Mouse (Mus musculus) ES-CJ7 (cell line): ENCODE results near the gene Rgl2.
A peak's percentile ranks its signal among the peaks of the same experiment; 100 is the strongest.

ENCODE experiments used
- DNase-seq: peaks from one replicate; pipeline ENCODE4 v3.0.0; 2011; ENCODE audit warnings: low read depth, low spot score

The Rgl2 gene

GRCm38 (mm10) chr17:33921361-33921760 is 8.0 kb upstream of the Rgl2 start:
- no peak for DNase-seq

GRCm38 (mm10) chr17:33924577-33925283 is 4.6 kb upstream of the Rgl2 start:
- peak; percentile 83 for DNase-seq

GRCm38 (mm10) chr17:33925406-33926116 is 3.8 kb upstream of the Rgl2 start:
- DNase-seq, result peak; percentile 61

GRCm38 (mm10) chr17:33926207-33926932 is 3.0 kb upstream of the Rgl2 start:
- DNase-seq, result no peak

DNA sequence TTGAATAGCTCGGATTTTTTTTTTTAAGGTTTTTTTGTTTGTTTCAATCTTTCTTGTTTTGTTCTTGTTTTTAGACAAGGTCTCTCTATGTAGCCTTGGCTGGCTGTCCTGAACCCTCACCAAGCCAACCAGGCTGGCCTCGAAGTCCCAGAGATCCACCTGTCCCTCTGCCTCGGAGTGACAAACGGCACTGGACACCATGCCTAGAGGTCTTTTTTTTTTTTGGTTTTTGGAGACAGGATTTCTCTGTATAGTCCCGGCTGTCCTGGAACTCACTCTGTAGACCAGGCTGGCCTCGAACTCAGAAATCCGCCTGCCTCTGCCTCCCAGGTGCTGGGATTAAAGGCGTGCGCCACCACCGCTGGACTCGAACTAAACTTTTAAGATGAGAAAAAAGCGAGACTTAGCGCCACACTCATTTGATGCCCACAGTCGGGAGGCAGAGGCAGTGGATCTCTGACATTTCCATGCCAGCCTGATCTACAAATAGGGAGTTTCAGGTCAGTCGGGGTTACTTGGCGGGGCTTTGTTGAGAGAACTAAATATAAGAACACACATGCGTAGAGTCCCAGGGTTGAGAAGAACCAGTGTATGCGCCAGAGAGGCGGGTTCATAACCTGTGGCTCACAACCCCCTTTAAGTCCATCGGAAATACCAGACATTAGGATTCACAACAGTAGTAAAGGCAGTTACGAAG is 944 bp upstream of the Rgl2 start:
- no peak for DNase-seq

DNA sequence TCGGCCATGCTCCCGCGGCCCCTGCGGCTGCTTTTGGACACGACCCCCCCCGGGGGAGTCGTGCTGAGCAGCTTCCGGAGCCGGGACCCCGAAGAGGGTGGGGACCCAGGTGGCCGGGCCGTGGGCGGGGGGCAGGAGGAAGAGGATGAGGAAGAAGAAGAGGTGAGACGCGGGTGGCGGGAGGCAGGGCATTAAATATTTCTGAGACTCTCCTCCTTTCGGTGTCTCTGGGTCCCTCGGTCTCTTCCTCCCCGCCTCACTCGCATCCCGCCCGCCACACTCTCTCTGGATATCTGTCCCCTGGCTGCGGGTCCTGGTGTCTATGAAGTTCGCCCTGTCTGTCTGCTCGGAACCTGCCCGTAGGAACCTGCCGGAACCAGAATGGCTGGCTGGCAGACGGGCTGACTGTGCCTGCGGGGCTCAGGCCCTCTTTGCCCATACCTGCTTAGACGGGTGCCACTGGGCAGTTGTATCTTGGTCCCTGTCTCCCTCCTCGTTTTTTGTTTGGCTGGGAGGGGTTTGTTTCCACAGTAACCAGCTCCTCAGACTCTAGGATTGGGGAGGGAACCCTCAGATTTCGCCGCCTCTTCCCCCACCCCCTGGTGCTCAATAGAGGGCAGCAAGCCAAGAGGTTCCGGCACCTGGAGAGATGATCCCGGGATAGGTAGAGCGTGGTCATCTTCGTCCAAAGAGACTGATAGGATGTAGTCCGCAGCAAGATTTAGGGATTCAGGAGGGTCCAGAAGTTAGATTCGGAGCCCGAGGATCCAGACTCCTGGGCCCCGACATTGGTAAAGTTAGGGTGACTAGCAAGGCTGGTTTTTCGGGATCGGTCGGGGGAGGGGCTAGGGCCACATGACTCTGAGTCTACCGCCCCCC is 1.2 kb downstream of the Rgl2 start:
- DNase-seq, result peak; percentile 87

DNA sequence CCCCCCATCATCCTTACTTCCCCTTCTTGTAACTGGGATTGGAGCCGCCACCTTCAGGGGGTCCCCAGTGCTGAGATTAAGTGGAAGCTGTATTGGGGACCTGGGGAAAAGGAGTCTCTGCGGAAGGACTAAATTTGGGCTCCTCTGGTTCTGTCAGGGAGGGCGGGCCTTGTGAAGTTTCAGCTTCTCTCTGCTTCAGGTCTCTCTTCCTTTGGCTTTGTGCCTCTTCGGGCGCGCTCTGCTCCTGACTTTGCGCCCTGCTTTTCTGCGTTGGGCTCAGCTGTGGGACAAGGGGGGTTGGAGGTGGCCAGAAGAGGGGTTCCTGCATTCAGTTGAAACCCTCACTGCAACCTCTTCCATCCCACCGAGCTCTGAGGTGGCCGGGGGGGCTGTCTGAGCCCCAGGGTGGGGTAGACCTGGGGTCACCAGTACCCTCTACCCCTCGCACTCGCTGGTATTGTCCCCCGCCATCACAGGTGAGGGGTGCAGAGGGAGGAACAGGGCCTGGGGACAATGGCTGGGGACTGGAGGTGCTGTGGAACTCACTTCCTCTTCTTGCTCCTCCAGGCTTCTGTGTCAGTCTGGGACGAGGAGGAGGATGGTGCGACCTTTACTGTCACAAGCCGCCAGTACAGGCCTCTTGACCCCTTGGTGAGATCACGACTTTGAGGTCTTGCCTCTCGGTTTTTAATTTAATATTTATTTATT is 2.0 kb downstream of the Rgl2 start:
- DNase-seq, result no peak

GRCm38 (mm10) chr17:33931947-33932346 is 2.6 kb downstream of the Rgl2 start:
- DNase-seq, result no peak

- no peak for DNase-seq
Measured at GRCm38 (mm10) chr17:33932448-33932847, 3.1 kb downstream of the Rgl2 start.

- DNase-seq, result no peak
Measured at GRCm38 (mm10) chr17:33932970-33933369, 3.6 kb downstream of the Rgl2 start.

- DNase-seq, result no peak
Measured at GRCm38 (mm10) chr17:33935422-33936055, 6.2 kb downstream of the Rgl2 start.

DNA sequence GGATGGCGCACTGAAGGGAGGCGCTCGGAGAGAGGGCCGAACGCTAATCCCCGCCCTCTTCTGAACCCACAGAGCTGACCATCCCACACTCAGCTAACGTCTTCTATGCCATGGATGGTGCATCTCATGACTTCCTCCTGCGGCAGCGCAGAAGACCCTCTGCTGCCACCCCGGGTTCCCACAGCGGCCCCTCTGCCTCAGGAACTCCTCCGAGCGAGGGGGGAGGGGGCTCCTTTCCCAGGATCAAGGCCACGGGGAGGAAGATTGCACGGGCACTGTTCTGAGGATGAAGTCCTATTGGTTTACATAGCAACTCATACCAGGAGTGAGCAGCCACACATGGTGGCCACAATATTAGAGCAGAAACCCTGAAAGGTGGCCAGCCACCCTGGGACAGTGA is 7.7 kb downstream of the Rgl2 start:
- DNase-seq, result no peak

- DNase-seq, result no peak
Measured at GRCm38 (mm10) chr17:33938783-33939182, 9.4 kb downstream of the Rgl2 start.

- DNase-seq, result peak; percentile 92
Measured at GRCm38 (mm10) chr17:33940206-33940805, 11.0 kb downstream of the Rgl2 start, which contains the start of the genes Pfdn6 and Wdr46. Pfdn6 (minus strand) TSS chr17:33940343. Wdr46 (plus strand) TSS chr17:33940660.

DNA sequence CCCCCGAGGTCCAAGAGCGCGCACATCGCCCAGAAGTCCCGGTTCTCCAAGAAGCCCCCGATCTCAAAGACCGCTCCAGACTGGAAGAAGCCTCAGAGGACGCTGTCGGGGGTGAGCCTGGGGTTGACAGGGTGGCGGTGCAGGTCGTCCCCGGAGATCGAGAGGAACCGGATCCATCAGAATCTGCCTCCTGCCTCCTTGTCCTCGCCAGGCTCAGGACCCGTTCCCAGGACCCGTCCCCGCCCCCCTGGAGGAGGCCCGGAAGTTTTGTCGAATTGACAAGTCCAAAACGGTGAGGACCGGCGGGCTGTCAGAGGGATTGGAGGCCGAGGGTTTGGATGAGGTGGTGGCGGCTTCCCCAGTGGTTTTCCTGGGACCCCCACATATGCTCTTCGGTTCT is 11.6 kb downstream of the Rgl2 start:
- no peak for DNase-seq

GRCm38 (mm10) chr17:33941381-33941780 is 12.0 kb downstream of the Rgl2 start:
- DNase-seq, result no peak

GRCm38 (mm10) chr17:33943454-33943853 is 14.1 kb downstream of the Rgl2 start:
- no peak for DNase-seq

- no peak for DNase-seq
Measured at GRCm38 (mm10) chr17:33947430-33948089, 18.2 kb downstream of the Rgl2 start.
